Mouse (Mus musculus) kidney, adult 2 months (tissue): ENCODE measurements at regions not wholly inside any gene's neighbourhood (a gene's known extent, or its start where the extent isn't known, plus 50 kb on each side); places are given as distances from the start of the nearest gene placed in this dataset.

Experiments used
- DNase-seq: peaks from one replicate; pipeline ENCODE4 v3.0.0; 2021
- H3K27ac ChIP-seq: fragments of 200-500 bp; 2 replicates; pipeline ENCODE4 v1.5.1; 2012; ENCODE audit warnings: low read depth, low read length, control low read depth, inconsistent platforms; ENCODE audit not compliant: insufficient read depth
- H3K27me3 ChIP-seq: fragments of 200-500 bp; replicated peaks from 2 replicates; pipeline ENCODE4 v1.6.1; 2012; ENCODE audit warnings: mild to moderate bottlenecking, moderate library complexity, low read length, inconsistent platforms; ENCODE audit not compliant: control insufficient read depth, insufficient read depth
- H3K36me3 ChIP-seq: fragments of 200-500 bp; 2 replicates; pipeline ENCODE4 v1.6.1; 2012; ENCODE audit warnings: mild to moderate bottlenecking, moderate library complexity, low read length, inconsistent platforms; ENCODE audit not compliant: control insufficient read depth, insufficient read depth
- H3K4me1 ChIP-seq: fragments of 200-500 bp; 2 replicates; pipeline ENCODE4 v1.6.1; 2011; ENCODE audit warnings: low read length; ENCODE audit not compliant: control insufficient read depth, insufficient read depth
- H3K4me3 ChIP-seq: fragments of 200-500 bp; 2 replicates; pipeline ENCODE4 v1.5.1; 2011; ENCODE audit warnings: mild to moderate bottlenecking, low read depth, low read length, control low read depth; ENCODE audit not compliant: insufficient read depth
- CTCF ChIP-seq: fragments of 200-500 bp; conservative IDR thresholded peaks from 2 replicates; pipeline ENCODE4 v1.5.1; 2011; ENCODE audit warnings: low read depth, mild to moderate bottlenecking, control low read depth, low read length, moderate library complexity, mixed read lengths; ENCODE audit not compliant: insufficient read depth, insufficient read length
- POLR2A ChIP-seq: fragments of 200-500 bp; IDR thresholded peaks from one replicate; pipeline ENCODE4 v1.6.1; 2011; ENCODE audit warnings: low read depth, low read length, control low read depth
- WGBS: fragments of 180-500 bp; shearing (Covaris S2); methylation state at CpG from one replicate; pipeline ENCODE4 v1.1.7; 2018; 5-methylcytosine and 5-hydroxymethylcytosine counted together

GRCm38 (mm10) chr15:7663888-7664287 is 146.8 kb upstream of the Gdnf start:
- Histone ChIP-seq H3K4me1 (no peaks in the 10 kb centered on the region), H3K27ac (no peak overlapping the region), H3K4me3 (no peak overlapping the region), H3K27me3 (no peaks in the 10 kb centered on the region), H3K36me3 (no peaks in the 10 kb centered on the region)
- no peak for DNase-seq
- TF ChIP-seq CTCF = no peak
- no peak for TF ChIP-seq POLR2A
- 70% methylated on average over 2 of the region's 2 CpGs for WGBS

- Histone ChIP-seq H3K36me3 (no peaks in the 10 kb centered on the region), H3K4me3 (no peak overlapping the region), H3K27me3 (no peaks in the 10 kb centered on the region), H3K27ac (no peak overlapping the region), H3K4me1 (no peaks in the 10 kb centered on the region)
- no peak for TF ChIP-seq CTCF
- TF ChIP-seq POLR2A = no peak
- 71% methylated on average over 8 of the region's 8 CpGs for WGBS
- DNase-seq = no peak
These were observed 141.0 kb upstream of the Gdnf start for GRCm38 (mm10) chr15:7669631-7670030.

- Histone ChIP-seq H3K4me3 (no peak overlapping the region), H3K27ac (no peak overlapping the region), H3K4me1 (no peaks in the 10 kb centered on the region), H3K27me3 (no peaks in the 10 kb centered on the region; the same call in 1 of the 2 replicates), H3K36me3 (no peaks in the 10 kb centered on the region)
- DNase-seq = no peak
- 69% methylated on average over 1 of the region's 1 CpGs for WGBS
- TF ChIP-seq POLR2A (no peak), CTCF (no peak)
These were observed 133.7 kb upstream of the Gdnf start for GRCm38 (mm10) chr15:7676970-7677369.

GRCm38 (mm10) chr15:7678711-7679110 is 131.9 kb upstream of the Gdnf start:
- WGBS = 93% methylated on average over 8 of the region's 8 CpGs
- Histone ChIP-seq H3K4me3 (no peak overlapping the region), H3K27me3 (no peaks in the 10 kb centered on the region; the same call in 1 of the 2 replicates), H3K36me3 (no peaks in the 10 kb centered on the region), H3K27ac (no peak overlapping the region), H3K4me1 (no peaks in the 10 kb centered on the region)
- TF ChIP-seq CTCF = no peak
- TF ChIP-seq POLR2A = no peak
- DNase-seq = no peak

- H3K36me3 ChIP-seq = no peaks in the 10 kb centered on the region
- TF ChIP-seq POLR2A (no peak), CTCF (no peak)
- H3K4me3 ChIP-seq = no peak overlapping the region
- H3K4me1 ChIP-seq = no peaks in the 10 kb centered on the region
- no peak for DNase-seq
- H3K27me3 ChIP-seq = no peaks in the 10 kb centered on the region
- H3K27ac ChIP-seq = no peak overlapping the region
- 75% methylated on average over 4 of the region's 4 CpGs for whole genome bisulfite sequencing
These were observed 129.6 kb upstream of the Gdnf start for GRCm38 (mm10) chr15:7681011-7681410.

GRCm38 (mm10) chr15:7683235-7683974 is 127.2 kb upstream of the Gdnf start:
- Histone ChIP-seq H3K4me3 (no peak overlapping the region), H3K4me1 (no peaks in the 10 kb centered on the region), H3K36me3 (no peaks in the 10 kb centered on the region), H3K27ac (no peak overlapping the region), H3K27me3 (no peaks in the 10 kb centered on the region)
- WGBS = 42% methylated on average over 8 of the region's 8 CpGs
- TF ChIP-seq CTCF (no peak), POLR2A (no peak)
- no peak for DNase-seq

GRCm38 (mm10) chr15:7691251-7691650 is 119.4 kb upstream of the Gdnf start:
- Histone ChIP-seq H3K27me3 (no peaks in the 10 kb centered on the region), H3K4me1 (no peaks in the 10 kb centered on the region), H3K36me3 (no peaks in the 10 kb centered on the region), H3K27ac (no peak overlapping the region), H3K4me3 (no peak overlapping the region)
- TF ChIP-seq CTCF (no peak), POLR2A (no peak)
- no peak for DNase-seq
- 69% methylated on average over 1 of the region's 1 CpGs for WGBS

GRCm38 (mm10) chr15:7692096-7692495 is 118.5 kb upstream of the Gdnf start:
- 58% methylated on average over 3 of the region's 3 CpGs for WGBS
- TF ChIP-seq POLR2A (no peak), CTCF (no peak)
- Histone ChIP-seq H3K27ac (no peak overlapping the region), H3K4me1 (no peaks in the 10 kb centered on the region), H3K4me3 (no peak overlapping the region), H3K36me3 (no peaks in the 10 kb centered on the region), H3K27me3 (no peaks in the 10 kb centered on the region)
- no peak for DNase-seq
